Mouse (Mus musculus): Measurements from ENCODE around the gene Rapgef4. TPM values are rescaled to one million over a fixed set of nuclear protein-coding genes. Genes with fewer than 3 reads are reported as not detected.

Gene Rapgef4
- total RNA-seq, 2 experiments from 2014 or later: 1.2 to 4.2 TPM

DNA sequence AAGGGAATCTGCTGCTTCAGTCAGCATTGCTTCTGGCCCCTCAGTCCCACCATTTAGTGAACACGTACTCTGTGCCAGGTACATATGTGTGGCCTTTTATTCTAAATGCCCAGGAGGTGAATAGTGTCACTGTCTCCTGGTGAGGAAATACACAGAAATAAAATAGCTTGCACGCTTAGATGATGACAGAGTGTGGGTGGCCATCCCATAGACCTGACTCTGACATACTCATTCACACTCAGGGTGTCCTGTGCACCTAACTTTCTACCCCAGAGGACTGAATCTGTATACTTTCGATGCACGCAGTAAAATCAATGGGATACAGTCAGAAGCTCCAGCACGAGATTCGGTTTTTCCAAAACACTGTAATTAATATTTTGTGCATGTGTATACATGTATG lies 286.4 kb downstream of the Rapgef4 start:
- DNase-seq (ENCODE audit: low spot score): no peak

DNA sequence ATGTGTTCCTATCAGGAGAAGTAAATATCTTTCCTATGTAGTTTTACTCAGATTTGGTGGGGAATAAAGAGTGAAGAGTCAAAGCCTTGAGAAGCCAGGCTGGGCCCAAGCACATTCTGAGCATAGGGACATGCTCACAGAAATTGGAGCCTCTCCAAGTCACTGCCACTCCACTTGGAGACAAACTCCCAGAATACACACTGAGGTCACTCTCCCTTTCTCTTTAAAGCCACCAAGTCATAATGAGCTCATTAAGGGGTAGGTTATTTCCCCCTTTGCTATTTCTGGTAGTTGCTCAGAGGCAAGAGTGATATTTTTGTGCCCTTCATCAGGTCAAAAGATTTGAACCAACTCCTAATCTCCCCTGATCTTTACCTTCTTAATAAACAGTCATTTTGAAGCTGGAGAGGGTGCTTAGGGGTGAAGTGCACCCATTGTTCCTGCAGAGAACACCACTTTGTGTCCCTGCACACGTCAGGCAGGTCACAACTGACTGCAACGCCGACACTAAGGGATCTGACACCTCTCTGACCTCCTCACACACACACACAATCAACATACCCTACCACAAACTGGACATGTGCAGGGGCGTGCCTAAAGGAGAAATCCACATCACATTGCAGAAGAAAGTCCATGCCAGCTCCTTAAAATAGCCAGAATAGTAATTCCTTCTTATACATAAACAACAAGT lies 288.8 kb downstream of the Rapgef4 start:
- peak; percentile 71 for DNase-seq (ENCODE audit: low spot score)

DNA sequence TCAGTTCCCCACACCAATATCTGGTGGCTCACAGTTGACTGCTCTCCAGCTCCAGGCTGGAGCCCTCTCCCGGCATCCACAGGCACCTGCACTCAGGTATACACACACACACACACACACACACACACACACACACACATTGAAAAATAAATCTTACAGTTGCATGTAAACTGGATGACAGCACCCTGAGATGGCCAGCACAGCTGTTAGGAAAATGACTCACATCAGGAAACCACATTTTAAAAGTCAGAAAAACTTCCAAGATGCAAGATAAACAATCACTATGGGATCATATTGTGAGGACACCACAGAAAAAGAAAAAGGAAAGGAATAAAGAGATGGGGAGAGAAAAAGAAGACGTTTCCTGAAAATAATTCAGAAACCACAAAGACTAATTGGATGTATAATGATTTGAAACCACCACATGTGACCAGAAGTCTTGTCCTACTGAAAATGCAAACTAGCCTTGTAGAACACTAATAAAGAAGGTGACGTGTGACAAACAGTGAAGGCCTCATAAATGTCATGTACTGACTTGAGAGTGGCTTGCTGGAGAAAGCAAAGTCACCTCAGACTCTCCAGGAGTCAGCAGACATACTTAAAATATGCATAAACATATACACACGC lies 297.3 kb downstream of the Rapgef4 start:
- DNase-seq (ENCODE audit: low spot score): no peak

DNA sequence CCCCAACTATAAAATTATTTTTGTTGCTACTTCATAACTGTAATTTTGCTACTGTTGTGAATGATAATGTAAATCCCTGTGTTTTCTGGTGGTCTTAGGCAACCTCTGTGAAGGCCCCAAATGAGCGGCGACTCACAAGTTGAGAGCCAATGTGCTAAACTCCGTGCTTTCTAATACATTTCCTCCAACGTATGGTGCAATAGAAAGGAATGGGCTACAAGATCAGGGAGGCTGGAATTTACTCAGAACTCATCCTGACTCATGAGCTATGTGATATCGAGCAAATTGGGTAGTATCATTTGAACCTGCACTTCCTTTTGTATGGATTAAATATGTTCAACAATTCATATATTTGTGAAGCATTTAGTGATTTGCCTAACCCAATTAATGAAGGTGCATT lies 299.5 kb downstream of the Rapgef4 start:
- no peak for DNase-seq (ENCODE audit: low spot score)

GRCm38 (mm10) chr2:72281971-72282370 lies 300.9 kb downstream of the Rapgef4 start:
- DNase-seq (ENCODE audit: low spot score): no peak

GRCm38 (mm10) chr2:72282733-72283132 lies 301.7 kb downstream of the Rapgef4 start:
- DNase-seq (ENCODE audit: low spot score): no peak

- no peak for DNase-seq (ENCODE audit: low spot score)
These were observed 303.6 kb downstream of the Rapgef4 start for GRCm38 (mm10) chr2:72284689-72285088.

GRCm38 (mm10) chr2:72285256-72285887 lies 304.3 kb downstream of the Rapgef4 start, which contains the start of gene Map3k20:
TSS of gene Map3k20 (plus strand) at chr2:72285637.
- peak; percentile 76 for DNase-seq (ENCODE audit: low spot score)

- no peak for DNase-seq (ENCODE audit: low spot score)
These were observed 305.0 kb downstream of the Rapgef4 start for GRCm38 (mm10) chr2:72285888-72286661.

GRCm38 (mm10) chr2:72287142-72287541 lies 306.1 kb downstream of the Rapgef4 start:
- DNase-seq (ENCODE audit: low spot score): no peak

DNA sequence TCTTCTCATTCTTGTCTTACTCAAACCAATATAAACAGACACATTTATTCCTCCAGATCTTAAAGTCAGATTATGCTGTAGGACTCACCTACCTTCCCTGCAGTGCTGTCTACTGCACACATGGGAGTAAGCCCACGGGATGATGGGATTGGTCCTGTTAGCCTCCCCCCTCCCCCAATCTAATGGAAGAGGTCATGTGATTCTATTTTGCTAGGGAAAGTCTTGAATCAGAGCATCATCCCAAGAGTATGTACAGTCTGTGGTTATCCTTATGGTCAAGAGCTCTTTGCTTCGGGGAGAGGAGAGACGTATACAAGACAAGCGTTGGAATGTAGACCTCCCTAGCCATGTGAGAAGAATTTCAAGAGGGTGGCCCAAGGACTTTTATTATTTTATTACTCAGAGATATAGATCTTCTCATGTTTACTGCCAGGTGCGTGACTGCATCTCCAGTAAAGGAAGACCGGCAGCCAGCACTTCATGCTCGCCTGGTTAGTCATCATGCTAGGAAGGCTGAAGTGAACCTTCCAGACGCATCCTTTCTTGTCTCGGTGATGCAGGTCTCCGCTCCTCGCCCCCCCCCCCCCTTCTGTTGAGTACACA lies 308.0 kb downstream of the Rapgef4 start:
- DNase-seq (ENCODE audit: low spot score): no peak

GRCm38 (mm10) chr2:72291103-72291502 lies 310.1 kb downstream of the Rapgef4 start:
- no peak for DNase-seq (ENCODE audit: low spot score)

GRCm38 (mm10) chr2:72292573-72292972 lies 311.5 kb downstream of the Rapgef4 start:
- no peak for DNase-seq (ENCODE audit: low spot score)

DNA sequence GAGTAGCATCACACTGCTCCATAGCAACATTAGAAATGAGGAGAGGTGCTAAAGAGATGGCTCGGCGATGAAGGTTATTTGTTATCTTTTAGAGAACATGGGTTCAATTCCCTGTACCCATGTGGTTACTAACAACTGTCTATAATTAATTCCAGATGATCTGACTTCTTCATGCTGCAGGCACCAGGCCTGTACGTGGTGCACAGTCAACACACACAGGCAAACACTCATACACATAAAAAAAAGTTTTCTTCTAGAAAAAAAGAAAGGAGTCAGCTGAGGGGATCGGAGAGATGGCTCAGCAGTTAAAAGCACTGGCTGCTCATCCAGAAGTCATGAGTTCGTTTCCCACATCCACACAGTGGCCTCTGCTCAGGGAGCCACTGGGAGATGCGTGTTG lies 314.0 kb downstream of the Rapgef4 start:
- no peak for DNase-seq (ENCODE audit: low spot score)

GRCm38 (mm10) chr2:72296984-72297715 lies 316.1 kb downstream of the Rapgef4 start:
- DNase-seq (ENCODE audit: low spot score): no peak

- DNase-seq (ENCODE audit: low spot score): peak; percentile 72
These were observed 316.7 kb downstream of the Rapgef4 start for GRCm38 (mm10) chr2:72297716-72298082.

DNA sequence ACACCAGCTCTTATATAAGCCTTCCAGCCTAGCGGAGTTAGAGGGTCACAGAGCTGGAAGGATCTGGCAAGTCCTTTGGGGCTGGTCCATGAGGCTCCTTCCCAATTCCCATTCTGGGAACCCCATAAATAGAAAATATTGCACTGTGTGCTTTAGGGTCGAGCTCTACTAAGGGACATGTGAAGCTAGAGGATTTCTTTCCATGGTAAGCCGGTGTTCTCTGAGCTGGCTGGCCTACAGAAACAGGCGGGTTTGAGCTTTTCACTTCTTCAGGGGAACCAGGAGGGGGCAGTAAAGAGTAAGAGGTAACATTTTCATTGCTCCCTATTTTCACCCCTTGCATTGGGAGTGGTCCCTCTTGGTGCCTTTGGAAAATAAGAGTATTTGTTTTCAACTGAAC lies 317.4 kb downstream of the Rapgef4 start:
- DNase-seq (ENCODE audit: low spot score): peak; percentile 89

DNA sequence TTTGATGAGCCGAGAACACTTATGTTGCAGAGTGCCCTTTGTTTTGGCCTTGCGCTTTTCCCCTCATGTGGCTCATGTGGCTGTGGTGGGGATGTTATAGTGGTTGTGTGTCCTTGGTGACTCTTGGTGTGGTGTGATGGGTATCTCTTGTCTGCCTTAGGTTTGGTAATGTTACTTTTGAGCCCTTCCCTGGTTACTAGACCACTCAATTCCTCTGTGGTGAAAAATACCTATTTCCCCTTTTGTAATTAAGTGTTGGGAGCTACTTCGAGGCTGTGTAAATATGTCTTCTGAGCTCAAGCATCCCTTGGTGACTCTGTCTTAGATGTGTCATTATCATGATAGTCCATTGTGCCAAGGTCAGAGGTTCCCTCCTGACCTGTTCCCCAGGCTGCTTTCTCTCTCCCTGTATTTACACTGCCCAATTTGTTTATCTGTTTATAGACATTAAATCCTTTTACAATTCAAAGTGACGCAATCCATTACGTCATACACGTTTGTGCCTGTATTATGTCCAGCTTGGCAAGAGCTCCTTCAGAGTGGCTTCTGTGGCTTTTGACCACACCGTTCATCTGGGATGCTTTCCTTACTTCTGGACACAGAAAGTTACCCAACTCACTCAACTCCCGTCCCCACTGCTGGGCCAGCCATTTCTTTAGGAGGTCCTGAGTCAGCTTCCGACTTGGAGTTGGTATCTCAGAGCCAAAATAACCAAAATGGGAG lies 320.3 kb downstream of the Rapgef4 start:
- DNase-seq (ENCODE audit: low spot score): no peak

DNA sequence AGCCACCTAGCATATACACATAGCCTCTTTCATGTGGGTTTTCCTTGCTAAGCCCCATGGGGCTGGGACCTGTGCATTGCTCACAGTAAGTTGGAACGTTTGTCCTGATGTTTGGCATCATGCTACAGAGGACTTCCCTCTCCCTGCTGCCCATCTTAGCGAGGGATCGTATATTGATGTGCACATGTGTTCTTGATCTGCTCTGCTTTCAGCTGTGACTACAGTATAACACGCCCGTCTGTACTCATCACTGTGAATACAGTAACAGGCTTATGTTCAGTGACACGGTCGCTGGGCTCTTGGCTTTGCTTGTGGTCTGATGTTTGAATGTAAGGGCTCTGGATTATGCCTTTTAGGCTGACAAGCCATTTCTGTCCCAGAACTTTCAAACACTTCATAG lies 324.7 kb downstream of the Rapgef4 start:
- DNase-seq (ENCODE audit: low spot score): no peak
